Mouse (Mus musculus): ENCODE measurements around the gene Scrn1.

Scrn1 gene

GRCm38 (mm10) chr6:54494097-54494496, 72.2 kb downstream of the Scrn1 start:
- in situ Hi-C loops (cut with MboI; ENCODE audit: low pct_unique_long_range_greater_than_20kb in 1 of 2, low sequenced_read_pairs in 2 of 2, unreplicated experiment in 1 of 2) = no loop called here

- in situ Hi-C loops (cut with MboI; ENCODE audit: low pct_unique_long_range_greater_than_20kb in 1 of 2, low sequenced_read_pairs in 2 of 2, unreplicated experiment in 1 of 2) = no loop called here
Observed at GRCm38 (mm10) chr6:54491074-54491473, 75.2 kb downstream of the Scrn1 start.

GRCm38 (mm10) chr6:54485973-54486569, 80.2 kb downstream of the Scrn1 start:
- in situ Hi-C loops (cut with MboI; ENCODE audit: low pct_unique_long_range_greater_than_20kb in 1 of 2, low sequenced_read_pairs in 2 of 2, unreplicated experiment in 1 of 2) = no loop called here

- in situ Hi-C loops (cut with MboI; ENCODE audit: low pct_unique_long_range_greater_than_20kb in 1 of 2, low sequenced_read_pairs in 2 of 2, unreplicated experiment in 1 of 2) = no loop called here
Observed at GRCm38 (mm10) chr6:54485435-54485901, 80.8 kb downstream of the Scrn1 start.

GRCm38 (mm10) chr6:54485000-54485399, 81.3 kb downstream of the Scrn1 start:
- in situ Hi-C loops (cut with MboI; ENCODE audit: low pct_unique_long_range_greater_than_20kb in 1 of 2, low sequenced_read_pairs in 2 of 2, unreplicated experiment in 1 of 2) = no loop called here

- in situ Hi-C loops (cut with MboI; ENCODE audit: low pct_unique_long_range_greater_than_20kb in 1 of 2, low sequenced_read_pairs in 2 of 2, unreplicated experiment in 1 of 2) = no loop called here
Observed at GRCm38 (mm10) chr6:54481390-54482112, 84.7 kb downstream of the Scrn1 start.

- in situ Hi-C loops (cut with MboI; ENCODE audit: low pct_unique_long_range_greater_than_20kb in 1 of 2, low sequenced_read_pairs in 2 of 2, unreplicated experiment in 1 of 2) = no loop called here
Observed at GRCm38 (mm10) chr6:54478646-54479324, 87.5 kb downstream of the Scrn1 start.

- in situ Hi-C loops (cut with MboI; ENCODE audit: low pct_unique_long_range_greater_than_20kb in 1 of 2, low sequenced_read_pairs in 2 of 2, unreplicated experiment in 1 of 2) = no loop called here
Observed at GRCm38 (mm10) chr6:54475926-54476667, 90.2 kb downstream of the Scrn1 start.

- in situ Hi-C loops (cut with MboI; ENCODE audit: low pct_unique_long_range_greater_than_20kb in 1 of 2, low sequenced_read_pairs in 2 of 2, unreplicated experiment in 1 of 2) = no loop called here
Observed at GRCm38 (mm10) chr6:54472846-54473715, 93.2 kb downstream of the Scrn1 start.

- in situ Hi-C loops (cut with MboI; ENCODE audit: low pct_unique_long_range_greater_than_20kb in 1 of 2, low sequenced_read_pairs in 2 of 2, unreplicated experiment in 1 of 2) = no loop called here
Observed at GRCm38 (mm10) chr6:54471866-54472265, 94.4 kb downstream of the Scrn1 start.

- in situ Hi-C loops (cut with MboI; ENCODE audit: low pct_unique_long_range_greater_than_20kb in 1 of 2, low sequenced_read_pairs in 2 of 2, unreplicated experiment in 1 of 2) = no loop called here
Observed at GRCm38 (mm10) chr6:54467371-54467770, 98.9 kb downstream of the Scrn1 start.

- in situ Hi-C loops (cut with MboI; ENCODE audit: low pct_unique_long_range_greater_than_20kb in 1 of 2, low sequenced_read_pairs in 2 of 2, unreplicated experiment in 1 of 2) = no loop called here
Observed at GRCm38 (mm10) chr6:54464926-54465325, 101.4 kb downstream of the Scrn1 start.

- in situ Hi-C loops (cut with MboI; ENCODE audit: low pct_unique_long_range_greater_than_20kb in 1 of 2, low sequenced_read_pairs in 2 of 2, unreplicated experiment in 1 of 2) = no loop called here
Observed at GRCm38 (mm10) chr6:54463701-54464458, 102.4 kb downstream of the Scrn1 start.

- in situ Hi-C loops (cut with MboI; ENCODE audit: low pct_unique_long_range_greater_than_20kb in 1 of 2, low sequenced_read_pairs in 2 of 2, unreplicated experiment in 1 of 2) = no loop called here
Observed at GRCm38 (mm10) chr6:54462766-54463165, 103.5 kb downstream of the Scrn1 start.

GRCm38 (mm10) chr6:54460915-54461671, 105.2 kb downstream of the Scrn1 start:
- in situ Hi-C loops (cut with MboI; ENCODE audit: low pct_unique_long_range_greater_than_20kb in 1 of 2, low sequenced_read_pairs in 2 of 2, unreplicated experiment in 1 of 2) = no loop called here

GRCm38 (mm10) chr6:54460172-54460914, 105.9 kb downstream of the Scrn1 start:
- in situ Hi-C loops (cut with MboI; ENCODE audit: low pct_unique_long_range_greater_than_20kb in 1 of 2, low sequenced_read_pairs in 2 of 2, unreplicated experiment in 1 of 2) = no loop called here
